Mouse (Mus musculus): ENCODE measurements around the gene Nfatc2ip. TPM values are rescaled to one million over a fixed set of nuclear protein-coding genes. Genes with fewer than 3 reads are reported as not detected.
A peak's percentile ranks its signal among the peaks of the same experiment; 100 is the strongest.

Nfatc2ip gene
- polyA plus RNA-seq, 1 experiment from 2014 or later: 2.0 TPM

- Histone ChIP-seq H3K27ac (replicated peaks in 1 of 2; ENCODE audit: control insufficient read depth in 1 of 2, insufficient read depth in 1 of 2, low read depth in 2 of 2, low read length in 2 of 2) (no peak overlapping the region), H3K9ac (ENCODE audit: low read length) (no peak overlapping the region), H3K27me3 (ENCODE audit: control insufficient read depth, insufficient read depth, low read length) (no peaks in the 10 kb centered on the region), H3K4me1 (ENCODE audit: control insufficient read depth in 2 of 2, insufficient read depth in 2 of 2, low read length in 2 of 2) (no peaks in the 10 kb centered on the region), H3K4me3 (ENCODE audit: control insufficient read depth in 1 of 2, insufficient read depth in 1 of 2, low read depth in 1 of 2, low read length in 2 of 2) (no peak overlapping the region), H3K4me2 (ENCODE audit: low read length) (no peak overlapping the region), H3K9me3 (ENCODE audit: control insufficient read depth, low read length) (no peaks in the 10 kb centered on the region), H3K36me3 (ENCODE audit: control insufficient read depth, insufficient read depth, low read length) (peaks cover 50% of the 10 kb centered on the region)
- no peak for ATAC-seq (ENCODE audit: insufficient number of reproducible peaks, insufficient read depth, low FRiP score, low read depth)
- 78% methylated on average over 3 of the region's 3 CpGs for WGBS
These were observed 39.3 kb upstream of the Nfatc2ip start for GRCm38 (mm10) chr7:126435801-126436200.

GRCm38 (mm10) chr7:126434726-126435125 lies 38.2 kb upstream of the Nfatc2ip start:
- Histone ChIP-seq H3K9ac (ENCODE audit: low read length) (no peak overlapping the region), H3K4me3 (ENCODE audit: control insufficient read depth in 1 of 2, insufficient read depth in 1 of 2, low read depth in 1 of 2, low read length in 2 of 2) (no peak overlapping the region), H3K36me3 (ENCODE audit: control insufficient read depth, insufficient read depth, low read length) (peaks cover 45% of the 10 kb centered on the region), H3K9me3 (ENCODE audit: control insufficient read depth, low read length) (no peaks in the 10 kb centered on the region), H3K4me1 (ENCODE audit: control insufficient read depth in 2 of 2, insufficient read depth in 2 of 2, low read length in 2 of 2) (peaks cover 0 to 3% of the 10 kb centered on the region in 2 experiments; a peak in 3 of 4 replicates), H3K27me3 (ENCODE audit: control insufficient read depth, insufficient read depth, low read length) (no peaks in the 10 kb centered on the region), H3K27ac (replicated peaks in 1 of 2; ENCODE audit: control insufficient read depth in 1 of 2, insufficient read depth in 1 of 2, low read depth in 2 of 2, low read length in 2 of 2) (no peak overlapping the region), H3K4me2 (ENCODE audit: low read length) (no peak overlapping the region)
- 82% methylated on average over 7 of the region's 7 CpGs for WGBS
- no peak for ATAC-seq (ENCODE audit: insufficient number of reproducible peaks, insufficient read depth, low FRiP score, low read depth)

GRCm38 (mm10) chr7:126430167-126430566 lies 33.6 kb upstream of the Nfatc2ip start:
- no peak overlapping the region for H3K27ac ChIP-seq (replicated peaks in 1 of 2; ENCODE audit: control insufficient read depth in 1 of 2, insufficient read depth in 1 of 2, low read depth in 2 of 2, low read length in 2 of 2)

GRCm38 (mm10) chr7:126429503-126429898 lies 33.0 kb upstream of the Nfatc2ip start:
- no peaks in the 10 kb centered on the region for H3K9me3 ChIP-seq (ENCODE audit: control insufficient read depth, low read length)
- H3K36me3 ChIP-seq (ENCODE audit: control insufficient read depth, insufficient read depth, low read length): peaks cover 23% of the 10 kb centered on the region
- no peak for ATAC-seq (ENCODE audit: insufficient number of reproducible peaks, insufficient read depth, low FRiP score, low read depth)
- 0 out of 4 replicates have a peak overlapping the region, but pooled peaks of 1 of the 2 experiments have one; percentile 2 for H3K27ac ChIP-seq (replicated peaks in 1 of 2; ENCODE audit: control insufficient read depth in 1 of 2, insufficient read depth in 1 of 2, low read depth in 2 of 2, low read length in 2 of 2)
- H3K9ac ChIP-seq (ENCODE audit: low read length): peak overlapping the region; percentile 73
- H3K27me3 ChIP-seq (ENCODE audit: control insufficient read depth, insufficient read depth, low read length): no peaks in the 10 kb centered on the region
- peak overlapping the region; percentile 87 for H3K4me2 ChIP-seq (ENCODE audit: low read length)
- peaks cover 3 to 12% of the 10 kb centered on the region in 2 experiments for H3K4me1 ChIP-seq (ENCODE audit: control insufficient read depth in 2 of 2, insufficient read depth in 2 of 2, low read length in 2 of 2)
- H3K4me3 ChIP-seq (ENCODE audit: control insufficient read depth in 1 of 2, insufficient read depth in 1 of 2, low read depth in 1 of 2, low read length in 2 of 2): peak overlapping the region; percentile 79 to 87
- 33% methylated on average over 15 of the region's 15 CpGs for WGBS

More at GRCm38 (mm10) chr7:126430167-126430566, 33.6 kb upstream of the Nfatc2ip start:
- ATAC-seq (ENCODE audit: insufficient number of reproducible peaks, insufficient read depth, low FRiP score, low read depth): no peak
- Histone ChIP-seq H3K27me3 (ENCODE audit: control insufficient read depth, insufficient read depth, low read length) (no peaks in the 10 kb centered on the region), H3K9ac (ENCODE audit: low read length) (peak overlapping the region; percentile 73; the same call in 1 of the 2 replicates), H3K4me2 (ENCODE audit: low read length) (no peak overlapping the region), H3K9me3 (ENCODE audit: control insufficient read depth, low read length) (no peaks in the 10 kb centered on the region), H3K4me3 (ENCODE audit: control insufficient read depth in 1 of 2, insufficient read depth in 1 of 2, low read depth in 1 of 2, low read length in 2 of 2) (no peak overlapping the region), H3K36me3 (ENCODE audit: control insufficient read depth, insufficient read depth, low read length) (peaks cover 26% of the 10 kb centered on the region), H3K4me1 (ENCODE audit: control insufficient read depth in 2 of 2, insufficient read depth in 2 of 2, low read length in 2 of 2) (peaks cover 3 to 12% of the 10 kb centered on the region in 2 experiments)

GRCm38 (mm10) chr7:126428631-126429502 lies 32.3 kb upstream of the Nfatc2ip start, which contains the start of gene Rabep2:
Gene Rabep2 (plus strand): TSS chr7:126428759.
- under 1% methylated on average over 76 of the region's 82 CpGs for WGBS
- ATAC-seq (ENCODE audit: insufficient number of reproducible peaks, insufficient read depth, low FRiP score, low read depth): peak; percentile 90
- H3K4me2 ChIP-seq (ENCODE audit: low read length): peak within 1 kb of the TSS; percentile 87
- no peaks in the 10 kb centered on the region for H3K9me3 ChIP-seq (ENCODE audit: control insufficient read depth, low read length)
- peak within 1 kb of the TSS; percentile 82 to 93 for H3K27ac ChIP-seq (replicated peaks in 1 of 2; ENCODE audit: control insufficient read depth in 1 of 2, insufficient read depth in 1 of 2, low read depth in 2 of 2, low read length in 2 of 2)
- peaks cover 3 to 12% of the 10 kb centered on the region in 2 experiments for H3K4me1 ChIP-seq (ENCODE audit: control insufficient read depth in 2 of 2, insufficient read depth in 2 of 2, low read length in 2 of 2)
- H3K27me3 ChIP-seq (ENCODE audit: control insufficient read depth, insufficient read depth, low read length): no peaks in the 10 kb centered on the region
- H3K4me3 ChIP-seq (ENCODE audit: control insufficient read depth in 1 of 2, insufficient read depth in 1 of 2, low read depth in 1 of 2, low read length in 2 of 2): peak within 1 kb of the TSS; percentile 79 to 87
- H3K9ac ChIP-seq (ENCODE audit: low read length): peak within 1 kb of the TSS; percentile 73
- H3K36me3 ChIP-seq (ENCODE audit: control insufficient read depth, insufficient read depth, low read length): peaks cover 16% of the 10 kb centered on the region

GRCm38 (mm10) chr7:126428154-126428553 lies 31.6 kb upstream of the Nfatc2ip start:
- no peak for ATAC-seq (ENCODE audit: insufficient number of reproducible peaks, insufficient read depth, low FRiP score, low read depth)

GRCm38 (mm10) chr7:126427323-126427860 lies 30.9 kb upstream of the Nfatc2ip start:
- Histone ChIP-seq H3K9ac (ENCODE audit: low read length) (no peak overlapping the region), H3K4me3 (ENCODE audit: control insufficient read depth in 1 of 2, insufficient read depth in 1 of 2, low read depth in 1 of 2, low read length in 2 of 2) (no peak overlapping the region), H3K4me1 (ENCODE audit: control insufficient read depth in 2 of 2, insufficient read depth in 2 of 2, low read length in 2 of 2) (peaks cover 3 to 12% of the 10 kb centered on the region in 2 experiments), H3K4me2 (ENCODE audit: low read length) (no peak overlapping the region), H3K36me3 (ENCODE audit: control insufficient read depth, insufficient read depth, low read length) (peaks cover 11% of the 10 kb centered on the region), H3K27me3 (ENCODE audit: control insufficient read depth, insufficient read depth, low read length) (no peaks in the 10 kb centered on the region), H3K27ac (replicated peaks in 1 of 2; ENCODE audit: control insufficient read depth in 1 of 2, insufficient read depth in 1 of 2, low read depth in 2 of 2, low read length in 2 of 2) (no peak overlapping the region), H3K9me3 (ENCODE audit: control insufficient read depth, low read length) (no peaks in the 10 kb centered on the region)
- no peak for ATAC-seq (ENCODE audit: insufficient number of reproducible peaks, insufficient read depth, low FRiP score, low read depth)
- 41% methylated on average over 12 of the region's 13 CpGs for WGBS

More at GRCm38 (mm10) chr7:126428154-126428553, 31.6 kb upstream of the Nfatc2ip start:
- Histone ChIP-seq H3K4me1 (ENCODE audit: control insufficient read depth in 2 of 2, insufficient read depth in 2 of 2, low read length in 2 of 2) (peaks cover 3 to 12% of the 10 kb centered on the region in 2 experiments), H3K4me2 (ENCODE audit: low read length) (peak overlapping the region; percentile 87), H3K27me3 (ENCODE audit: control insufficient read depth, insufficient read depth, low read length) (no peaks in the 10 kb centered on the region), H3K4me3 (ENCODE audit: control insufficient read depth in 1 of 2, insufficient read depth in 1 of 2, low read depth in 1 of 2, low read length in 2 of 2) (peak overlapping the region; percentile 79 to 87), H3K9ac (ENCODE audit: low read length) (peak overlapping the region; percentile 73), H3K9me3 (ENCODE audit: control insufficient read depth, low read length) (no peaks in the 10 kb centered on the region), H3K36me3 (ENCODE audit: control insufficient read depth, insufficient read depth, low read length) (peaks cover 11% of the 10 kb centered on the region), H3K27ac (replicated peaks in 1 of 2; ENCODE audit: control insufficient read depth in 1 of 2, insufficient read depth in 1 of 2, low read depth in 2 of 2, low read length in 2 of 2) (peak overlapping the region; percentile 82 to 93)
- 11% methylated on average over 4 of the region's 4 CpGs for WGBS

Measured in heart, embryonic 14.5 days (tissue).